Mouse (Mus musculus) neural tube, embryonic 12.5 days (tissue): ENCODE measurements around the gene Dnm2. TPM values are rescaled to one million over a fixed set of nuclear protein-coding genes. Genes with fewer than 3 reads are reported as not detected.

ENCODE experiments used
- ATAC-seq: fragments of 200-750 bp; cut with Nextera tagmentation; 2 replicates; pipeline ENCODE4 v1.8.0; 2017; ENCODE audit warnings: low read depth, mild to moderate bottlenecking, moderate TSS enrichment, moderate library complexity; ENCODE audit not compliant: low FRiP score
- H3K27ac ChIP-seq: fragments of 300-500 bp; sonication (generic); 2 replicates; pipeline ENCODE4 v1.5.1; 2016
- H3K27me3 ChIP-seq: fragments of 300-500 bp; sonication (generic); replicated peaks from 2 replicates; pipeline ENCODE4 v1.6.1; 2016; ENCODE audit warnings: mild to moderate bottlenecking
- H3K36me3 ChIP-seq: fragments of 300-500 bp; sonication (generic); 2 replicates; pipeline ENCODE4 v1.6.1; 2016; ENCODE audit warnings: mild to moderate bottlenecking
- H3K4me1 ChIP-seq: fragments of 300-500 bp; sonication (generic); 2 replicates; pipeline ENCODE4 v1.6.1; 2016
- H3K4me2 ChIP-seq: fragments of 300-500 bp; sonication (generic); replicated peaks from 2 replicates; pipeline ENCODE4 v1.6.1; 2016; ENCODE audit warnings: mild to moderate bottlenecking
- H3K4me3 ChIP-seq: fragments of 300-500 bp; sonication (generic); 2 replicates; pipeline ENCODE4 v1.5.1; 2016
- H3K9ac ChIP-seq: fragments of 300-500 bp; sonication (generic); 2 replicates; pipeline ENCODE4 v1.6.1; 2016; ENCODE audit warnings: mild to moderate bottlenecking
- H3K9me3 ChIP-seq: fragments of 300-500 bp; sonication (generic); 2 replicates; pipeline ENCODE4 v1.6.1; 2016; ENCODE audit warnings: mild to moderate bottlenecking
- WGBS: fragments of 180-500 bp; shearing (Covaris S2); methylation state at CpG from one replicate; pipeline ENCODE4 v1.1.7; 2016; 5-methylcytosine and 5-hydroxymethylcytosine counted together
- microRNA-seq: library from miRNA; unstranded; fragments of <30 nt; microRNA quantifications from one replicate; pipeline ENCODE4, GENCODE M21; 2017
- polyA plus RNA-seq: library from polyadenylated mRNA; unstranded; fragments of >200 nt; fragmentation: Nextera tagmentation; extraction: Ambion mirVana; gene quantifications from 2 replicates; pipeline ENCODE4 v1.2.1, GENCODE M21; 2016

Dnm2 gene
- polyA plus RNA-seq, 1 experiment from 2014 or later = 80.4 TPM

DNA sequence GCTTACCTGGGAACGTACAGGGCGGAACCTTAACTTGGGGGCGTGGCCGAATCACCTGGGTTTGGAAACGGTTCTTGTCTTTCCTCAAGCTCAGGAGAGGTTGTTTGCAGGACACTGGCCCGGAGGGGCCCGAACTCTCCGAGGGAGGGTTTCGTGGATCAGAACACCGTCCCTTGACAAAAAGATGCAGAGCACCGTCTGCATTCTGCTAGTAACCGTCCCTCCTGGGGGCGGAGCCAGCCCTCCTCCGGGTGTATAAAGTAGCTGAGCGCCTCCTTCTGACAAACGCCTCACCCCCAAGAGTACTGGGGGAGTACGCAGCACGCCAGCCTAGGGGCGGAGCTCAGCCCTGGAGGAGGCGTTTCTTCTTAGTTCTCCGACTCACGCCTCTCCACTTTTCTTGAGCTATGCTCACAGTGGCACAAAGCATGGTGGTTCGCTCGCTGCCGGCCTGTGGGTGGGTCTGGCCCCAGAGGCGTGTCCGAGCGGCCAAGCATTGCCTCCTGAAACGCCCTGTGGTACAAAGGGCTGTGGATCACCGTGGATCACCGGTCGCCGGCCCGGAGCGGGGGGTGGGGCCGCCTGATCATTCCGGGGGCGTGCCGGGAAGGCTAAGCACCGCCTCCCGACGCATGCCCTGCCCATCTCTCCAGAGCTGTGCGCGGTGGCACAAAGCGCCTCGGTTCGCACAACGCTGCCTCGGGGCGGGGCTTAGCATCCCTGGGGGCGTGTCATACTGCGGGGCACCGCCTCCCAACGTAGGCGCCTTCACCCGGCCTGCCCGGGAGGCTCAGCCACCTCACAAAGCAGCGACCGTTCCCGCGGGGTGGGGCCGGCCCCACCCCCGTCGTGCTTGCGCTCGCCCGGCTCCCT lies 121.4 kb downstream of the Dnm2 start:
- Histone ChIP-seq H3K4me2 (peak overlapping the region; percentile 73), H3K9ac (peak overlapping the region; percentile 64), H3K4me3 (peak overlapping the region; percentile 83), H3K36me3 (peaks cover 13% of the 10 kb centered on the region), H3K4me1 (peaks cover 22% of the 10 kb centered on the region), H3K27me3 (no peaks in the 10 kb centered on the region), H3K9me3 (no peaks in the 10 kb centered on the region), H3K27ac (peak overlapping the region; percentile 85)
- WGBS = under 1% methylated on average over 66 of the region's 67 CpGs
- ATAC-seq = peak; percentile 95

DNA sequence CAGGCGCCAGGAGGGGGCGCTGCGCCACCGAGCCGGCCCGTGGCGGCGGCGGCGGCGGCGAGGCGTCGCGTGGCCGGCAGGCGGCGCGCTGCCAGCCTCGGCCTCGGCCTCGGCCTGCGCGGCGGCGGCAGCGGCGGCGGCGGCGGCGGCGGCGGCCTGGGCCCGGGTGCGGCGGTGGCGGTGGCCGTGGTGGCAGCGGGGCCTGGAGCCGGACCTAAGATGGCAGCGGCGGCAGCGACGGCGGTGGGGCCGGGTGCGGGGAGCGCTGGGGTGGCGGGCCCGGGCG lies 122.0 kb downstream of the Dnm2 start, which contains the start of gene Carm1:
Gene Carm1, plus strand, starts transcription at position 106 of the 286 bp plus-strand sequence.
- H3K36me3 ChIP-seq = peaks cover 16% of the 10 kb centered on the region
- H3K9ac ChIP-seq = peak within 1 kb of the TSS; percentile 93
- H3K4me2 ChIP-seq = peak within 1 kb of the TSS; percentile 81
- H3K27me3 ChIP-seq = no peaks in the 10 kb centered on the region
- ATAC-seq = no peak; the same call in 1 of the 2 replicates
- H3K27ac ChIP-seq = peak within 1 kb of the TSS; percentile 96
- 2% methylated on average over 18 of the region's 52 CpGs for WGBS
- no peaks in the 10 kb centered on the region for H3K9me3 ChIP-seq
- H3K4me1 ChIP-seq = peaks cover 22% of the 10 kb centered on the region
- H3K4me3 ChIP-seq = peak within 1 kb of the TSS; percentile 83

DNA sequence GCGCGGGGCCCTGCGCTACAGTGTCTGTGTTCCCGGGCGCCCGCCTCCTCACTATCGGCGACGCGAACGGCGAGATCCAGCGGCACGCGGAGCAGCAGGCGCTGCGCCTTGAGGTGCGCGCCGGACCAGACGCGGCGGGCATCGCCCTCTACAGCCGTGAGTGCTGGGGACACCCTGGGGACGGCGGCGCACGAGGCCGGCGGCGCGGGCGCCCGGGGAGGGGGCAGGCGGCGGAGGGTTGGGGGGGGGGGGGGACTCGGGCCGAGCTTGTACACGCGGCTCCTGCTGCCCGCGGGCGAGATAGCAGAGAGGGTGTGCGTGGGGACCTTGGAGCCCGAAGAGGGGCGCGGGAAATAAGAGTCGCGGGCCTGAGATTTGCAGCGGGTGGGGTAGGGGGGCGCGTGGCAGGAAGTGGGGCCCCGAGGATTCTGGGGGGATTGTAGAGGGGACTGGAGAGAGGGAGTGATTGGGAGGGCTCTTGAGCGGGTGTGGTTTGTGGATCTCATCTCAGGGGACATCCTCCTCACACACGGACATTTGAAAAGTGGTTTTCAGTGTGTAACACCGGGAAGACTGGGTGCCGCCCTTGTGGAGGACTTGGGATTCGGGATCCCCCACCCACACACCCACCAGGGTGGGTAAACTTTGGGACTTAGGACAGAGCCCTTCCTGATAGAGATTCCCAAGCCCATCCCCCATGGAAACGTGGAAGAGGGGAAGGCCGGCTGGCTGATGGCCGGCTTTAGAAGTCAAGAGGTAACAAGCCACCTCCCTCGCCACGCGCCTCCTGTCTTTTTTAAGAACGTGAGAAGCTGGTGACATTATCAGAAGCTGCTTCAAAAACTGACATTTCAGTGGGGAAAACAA lies 122.6 kb downstream of the Dnm2 start:
- H3K4me3 ChIP-seq = peak overlapping the region; percentile 83
- peak overlapping the region; percentile 81 for H3K4me2 ChIP-seq
- 1% methylated on average over 57 of the region's 66 CpGs for WGBS
- H3K27ac ChIP-seq = peak overlapping the region; percentile 96
- H3K9ac ChIP-seq = peak overlapping the region; percentile 93
- peaks cover 16% of the 10 kb centered on the region for H3K36me3 ChIP-seq
- H3K4me1 ChIP-seq = peaks cover 22% of the 10 kb centered on the region
- peak; percentile 18 for ATAC-seq
- no peaks in the 10 kb centered on the region for H3K27me3 ChIP-seq
- H3K9me3 ChIP-seq = no peaks in the 10 kb centered on the region

DNA sequence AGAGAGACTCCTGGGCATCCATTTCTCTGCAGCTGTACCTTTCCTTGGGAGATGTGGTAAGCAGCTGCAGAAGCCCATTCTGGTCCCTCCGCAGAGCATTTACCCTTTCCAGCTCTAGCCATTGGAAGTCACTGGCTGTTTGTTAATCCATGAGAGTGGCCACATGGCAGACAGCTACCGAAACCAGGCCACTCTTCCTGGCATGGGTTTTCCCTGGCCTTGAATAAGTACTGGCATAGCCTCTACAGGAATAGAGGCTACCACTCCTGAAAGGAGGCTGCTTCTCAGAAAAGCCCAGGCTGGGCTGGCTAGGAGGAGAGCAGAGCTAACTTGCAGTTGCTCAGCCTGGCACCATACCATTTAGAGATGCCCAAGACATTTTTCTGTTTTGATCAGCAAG lies 126.3 kb downstream of the Dnm2 start:
- Histone ChIP-seq H3K4me3 (no peak overlapping the region), H3K9ac (no peak overlapping the region), H3K27me3 (no peaks in the 10 kb centered on the region), H3K4me1 (peaks cover 13% of the 10 kb centered on the region), H3K4me2 (no peak overlapping the region), H3K27ac (no peak overlapping the region), H3K9me3 (no peaks in the 10 kb centered on the region), H3K36me3 (peaks cover 26% of the 10 kb centered on the region)
- 94% methylated on average over 2 of the region's 2 CpGs for WGBS
- ATAC-seq = no peak

DNA sequence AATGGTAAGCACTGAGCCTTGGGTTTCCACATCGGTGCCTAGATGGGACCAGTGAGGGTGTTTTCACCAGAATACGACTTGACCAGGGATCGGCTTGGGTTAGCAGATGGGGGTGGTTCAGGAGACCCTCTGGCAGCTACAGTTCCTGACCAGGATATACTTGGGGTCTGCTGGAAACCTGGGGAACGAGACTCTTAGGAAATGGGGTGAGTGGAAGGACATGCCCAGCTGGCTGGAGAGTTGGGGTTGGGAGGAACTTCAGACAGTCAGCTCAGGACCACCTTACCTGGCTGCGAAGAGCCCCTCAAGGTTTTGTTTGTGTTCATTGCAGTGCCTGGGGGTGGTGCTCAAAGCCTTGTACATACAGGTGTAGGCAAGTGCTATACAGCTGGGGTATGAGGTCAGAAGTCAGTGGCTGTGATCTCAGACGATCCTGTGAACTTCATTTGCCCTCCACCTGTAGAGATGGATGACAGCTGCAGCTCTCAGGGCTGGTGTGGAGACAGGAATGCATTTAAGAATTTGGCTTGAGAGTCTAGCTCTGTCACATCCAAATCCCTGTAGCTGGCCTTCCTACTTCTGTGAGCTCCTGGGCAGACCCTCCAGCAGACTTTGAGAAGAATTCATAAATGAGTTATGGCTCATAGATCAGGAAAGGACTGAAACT lies 129.0 kb downstream of the Dnm2 start:
- no peak overlapping the region for H3K27ac ChIP-seq
- no peaks in the 10 kb centered on the region for H3K27me3 ChIP-seq
- 90% methylated on average over 6 of the region's 6 CpGs for WGBS
- peaks cover 14% of the 10 kb centered on the region for H3K4me1 ChIP-seq
- no peak for ATAC-seq
- no peak overlapping the region for H3K9ac ChIP-seq
- H3K4me3 ChIP-seq = no peak overlapping the region
- peaks cover 30% of the 10 kb centered on the region for H3K36me3 ChIP-seq
- no peak overlapping the region for H3K4me2 ChIP-seq
- H3K9me3 ChIP-seq = no peaks in the 10 kb centered on the region

DNA sequence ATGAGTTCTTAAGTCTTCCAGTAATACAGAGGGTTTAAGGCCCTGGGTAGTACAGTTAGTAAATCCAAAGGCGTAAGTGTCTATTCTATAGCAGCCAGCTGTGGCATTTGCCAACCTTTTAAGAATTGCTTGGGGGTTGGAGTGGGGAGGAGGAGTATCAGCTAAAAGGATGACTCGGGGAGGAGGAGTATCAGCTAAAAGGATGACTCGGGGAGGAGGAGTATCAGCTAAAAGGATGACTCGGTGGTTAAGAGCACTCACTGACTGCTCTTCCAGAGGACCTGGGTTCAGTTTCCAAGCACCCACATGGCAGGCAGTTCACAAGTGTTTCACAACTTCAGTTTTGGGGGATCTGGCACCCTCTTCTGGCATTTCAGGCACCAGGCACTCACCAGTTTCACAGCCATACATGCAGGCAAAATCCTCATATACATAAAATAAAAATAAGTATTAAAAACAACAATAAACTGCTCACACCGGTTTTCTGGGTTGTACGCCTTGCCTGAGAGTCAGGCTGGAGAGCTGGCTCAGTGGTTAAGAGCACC lies 130.6 kb downstream of the Dnm2 start:
- Histone ChIP-seq H3K36me3 (peaks cover 26% of the 10 kb centered on the region), H3K9me3 (no peaks in the 10 kb centered on the region), H3K9ac (no peak overlapping the region), H3K4me3 (no peak overlapping the region), H3K27ac (no peak overlapping the region), H3K27me3 (no peaks in the 10 kb centered on the region), H3K4me1 (peaks cover 9% of the 10 kb centered on the region), H3K4me2 (no peak overlapping the region)
- 88% methylated on average over 6 of the region's 6 CpGs for WGBS
- ATAC-seq = no peak

DNA sequence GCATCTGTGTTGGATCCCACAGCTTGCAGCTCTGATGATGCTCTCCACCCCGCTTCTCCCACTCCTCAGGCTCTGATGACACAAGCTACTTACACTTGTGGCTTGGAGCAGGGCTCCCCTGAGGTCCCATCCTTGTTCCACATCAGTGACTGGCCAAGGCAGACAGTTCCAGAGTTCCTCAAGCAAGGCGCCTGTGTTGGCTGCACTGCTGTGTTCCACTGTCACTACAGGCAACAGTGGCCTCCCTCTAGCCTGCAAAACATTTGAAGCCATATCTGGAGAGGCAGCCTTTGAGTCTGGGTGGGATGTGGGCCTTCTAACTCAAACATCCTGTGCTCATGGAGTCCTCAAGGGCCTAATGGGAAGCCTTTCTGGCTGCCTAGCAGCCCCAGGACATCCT lies 132.3 kb downstream of the Dnm2 start:
- Histone ChIP-seq H3K4me1 (peaks cover 9% of the 10 kb centered on the region), H3K36me3 (peaks cover 22% of the 10 kb centered on the region; the same call in 1 of the 2 replicates), H3K4me3 (no peak overlapping the region), H3K27me3 (no peaks in the 10 kb centered on the region), H3K27ac (no peak overlapping the region), H3K4me2 (no peak overlapping the region), H3K9me3 (no peaks in the 10 kb centered on the region), H3K9ac (no peak overlapping the region)
- no peak for ATAC-seq
- 94% methylated on average over 2 of the region's 2 CpGs for WGBS

Small RNAs within 50 kb of the gene (microRNA-seq; reads per million reads assigned to microRNA genes)
- gene Mir199a-1 = 1.7 reads per million

Other genes starting within 250 kb of the Dnm2 start
- 53.9 and 55.1 TPM in 2 replicates for gene Keap1, start 185.5 kb upstream of the Dnm2 start, polyA plus RNA-seq
- gene S1pr5, start 176.5 kb upstream of the Dnm2 start, polyA plus RNA-seq = 1.5 and 2.0 TPM in 2 replicates
- 57.4 and 57.6 TPM in 2 replicates for gene Atg4d, start 159.6 kb upstream of the Dnm2 start, polyA plus RNA-seq
- gene Kri1, start 136.9 kb upstream of the Dnm2 start, polyA plus RNA-seq = 18.0 and 25.2 TPM in 2 replicates
- 94.6 and 96.1 TPM in 2 replicates for gene Cdkn2d, start 133.5 kb upstream of the Dnm2 start, polyA plus RNA-seq
- gene Ap1m2, start 112.6 kb upstream of the Dnm2 start, polyA plus RNA-seq = 0.65 and 1.3 TPM in 2 replicates
- gene Slc44a2, start 104.2 kb upstream of the Dnm2 start, polyA plus RNA-seq = 78.4 and 85.2 TPM in 2 replicates
- 280 and 286 TPM in 2 replicates for gene Ilf3, start 57.0 kb upstream of the Dnm2 start, polyA plus RNA-seq
- gene Qtrt1, start 13.1 kb upstream of the Dnm2 start, polyA plus RNA-seq = 42.3 and 49.5 TPM in 2 replicates
- gene Tmed1, start 85.3 kb downstream of the Dnm2 start, polyA plus RNA-seq = 67.3 and 69.1 TPM in 2 replicates
- 4.5 and 4.7 TPM in 2 replicates for gene AB124611, start 101.3 kb downstream of the Dnm2 start, polyA plus RNA-seq
- gene Carm1, start 122.0 kb downstream of the Dnm2 start, polyA plus RNA-seq = 64.4 and 77.4 TPM in 2 replicates
- gene Timm29, start 167.8 kb downstream of the Dnm2 start, polyA plus RNA-seq = 58.2 and 62.4 TPM in 2 replicates
- gene Yipf2, start 167.9 kb downstream of the Dnm2 start, polyA plus RNA-seq = 22.0 and 22.1 TPM in 2 replicates
- gene Smarca4, start 191.3 kb downstream of the Dnm2 start, polyA plus RNA-seq = 178 and 186 TPM in 2 replicates